Mouse (Mus musculus): ENCODE results near the gene Hoxb4. TPM values are rescaled to one million over a fixed set of nuclear protein-coding genes. Genes with fewer than 3 reads are reported as not detected.

Gene Hoxb4
- total and polyA plus RNA-seq, 2 experiments from 2014 or later, result 0.66 TPM; not detected in 1

DNA sequence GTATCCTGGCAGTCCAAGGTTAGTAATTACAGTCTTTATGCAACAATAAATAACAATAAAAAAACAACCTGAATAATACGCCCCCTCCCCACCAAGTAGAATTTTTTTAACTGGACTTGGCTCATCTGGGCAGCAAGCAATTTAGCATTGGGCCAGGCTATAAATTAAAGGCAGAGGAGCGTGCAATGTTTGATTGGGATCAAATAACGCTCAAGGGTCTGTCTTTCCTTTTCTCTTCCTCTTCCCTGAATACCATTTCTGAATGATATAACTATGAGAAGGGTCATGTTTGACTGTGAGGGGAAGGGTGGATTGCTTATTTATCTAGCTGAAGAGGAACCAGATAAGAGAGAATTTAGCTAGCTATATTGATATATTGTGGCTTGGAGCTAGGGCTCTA is 30.9 kb downstream of the Hoxb4 start:
- 13% methylated on average over 3 of the region's 3 CpGs for whole genome bisulfite sequencing
- H3K4me1 ChIP-seq (ENCODE audit: insufficient read depth, low read length), result no peaks in the 10 kb centered on the region
- DNase-seq (ENCODE audit: low spot score), result no peak
- no peak overlapping the region for H3K27ac ChIP-seq (ENCODE audit: low read depth, low read length)
- no peaks in the 10 kb centered on the region for H3K9me3 ChIP-seq (ENCODE audit: low read length)
- H3K9ac ChIP-seq (replicated peaks; ENCODE audit: low read length, poor library complexity, severe bottlenecking), result no peak overlapping the region
- no peak for ATAC-seq (ENCODE audit: low FRiP score)
- no peak overlapping the region for H3K4me2 ChIP-seq (ENCODE audit: low read depth, low read length, poor library complexity, severe bottlenecking)
- no peaks in the 10 kb centered on the region for H3K36me3 ChIP-seq (ENCODE audit: insufficient read depth, low read length)
- H3K4me3 ChIP-seq (ENCODE audit: low read depth, low read length), result no peak overlapping the region
- peaks cover 83% of the 10 kb centered on the region for H3K27me3 ChIP-seq (ENCODE audit: insufficient read depth, low read length)
- TF ChIP-seq CTCF (IDR thresholded peaks at IDR 0.05), result no peak

DNA sequence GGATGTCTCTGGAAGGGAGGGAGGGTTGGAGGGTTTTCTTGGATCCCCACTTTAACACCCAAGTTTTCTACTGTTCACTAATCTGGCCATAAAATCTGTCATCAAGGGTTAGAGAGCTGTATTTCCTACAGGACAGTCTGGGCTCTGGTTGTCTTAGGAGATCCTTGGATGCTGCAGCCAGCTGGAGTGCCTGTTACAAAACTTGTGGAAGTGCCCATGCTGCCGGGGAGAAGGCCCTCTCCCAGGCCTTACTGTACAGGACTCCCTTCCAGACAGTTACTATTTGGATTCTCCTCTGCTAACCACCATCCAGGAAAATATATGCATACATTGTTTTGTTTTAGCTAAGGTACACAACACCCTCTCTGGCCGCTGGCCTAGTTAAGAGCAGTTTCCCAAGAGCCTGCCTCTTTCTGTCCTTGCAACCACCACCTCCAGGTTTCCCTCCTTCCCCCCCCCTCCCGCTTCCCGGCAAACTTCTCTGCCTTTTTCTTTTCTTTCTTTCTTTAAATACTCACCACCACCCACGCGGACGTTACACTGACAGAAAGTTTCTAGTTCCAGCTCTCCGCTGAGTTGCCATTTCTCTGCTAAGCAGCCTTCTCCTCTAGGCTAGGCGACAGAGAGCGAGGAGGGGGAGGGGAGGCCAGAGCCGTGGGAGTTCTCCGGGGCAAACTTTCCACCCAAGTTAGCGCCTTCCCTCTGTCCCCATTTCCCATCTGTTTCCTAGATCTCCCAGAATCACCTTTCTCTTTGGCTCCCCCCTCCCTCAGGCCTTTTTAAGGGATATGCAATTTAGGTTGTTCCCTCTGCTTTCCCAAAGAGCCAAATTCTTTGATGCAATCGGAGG is 31.6 kb downstream of the Hoxb4 start:
- no peak overlapping the region for H3K4me2 ChIP-seq (ENCODE audit: low read depth, low read length, poor library complexity, severe bottlenecking)
- no peaks in the 10 kb centered on the region for H3K4me1 ChIP-seq (ENCODE audit: insufficient read depth, low read length)
- H3K9ac ChIP-seq (replicated peaks; ENCODE audit: low read length, poor library complexity, severe bottlenecking), result no peak overlapping the region
- no peaks in the 10 kb centered on the region for H3K36me3 ChIP-seq (ENCODE audit: insufficient read depth, low read length)
- H3K27ac ChIP-seq (ENCODE audit: low read depth, low read length), result no peak overlapping the region
- WGBS, result 5% methylated on average over 14 of the region's 14 CpGs
- no peak for DNase-seq (ENCODE audit: low spot score)
- TF ChIP-seq CTCF (IDR thresholded peaks at IDR 0.05), result no peak
- no peaks in the 10 kb centered on the region for H3K9me3 ChIP-seq (ENCODE audit: low read length)
- ATAC-seq (ENCODE audit: low FRiP score), result no peak
- no peak overlapping the region for H3K4me3 ChIP-seq (ENCODE audit: low read depth, low read length)
- H3K27me3 ChIP-seq (ENCODE audit: insufficient read depth, low read length), result peaks cover 83% of the 10 kb centered on the region

DNA sequence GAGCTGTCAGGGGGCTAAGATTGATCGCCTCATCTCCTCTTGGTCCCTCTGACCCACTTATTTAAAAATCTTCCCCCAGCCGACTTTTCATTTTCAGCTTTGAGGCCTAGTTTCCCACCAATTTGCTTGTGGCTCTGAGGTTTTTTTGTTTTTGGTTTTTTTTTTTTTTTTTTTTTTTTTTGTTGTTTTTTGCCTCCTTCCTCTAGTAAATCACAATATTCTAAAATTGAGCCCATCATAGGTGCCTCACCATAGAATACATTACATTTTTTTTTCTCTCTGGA is 32.2 kb downstream of the Hoxb4 start, which contains the start of gene Hoxb2:
Gene Hoxb2, plus strand, starts transcription at position 185 of the 284 bp plus-strand sequence.
- no peaks in the 10 kb centered on the region for H3K4me1 ChIP-seq (ENCODE audit: insufficient read depth, low read length)
- no peaks in the 10 kb centered on the region for H3K9me3 ChIP-seq (ENCODE audit: low read length)
- H3K36me3 ChIP-seq (ENCODE audit: insufficient read depth, low read length), result no peaks in the 10 kb centered on the region
- WGBS, result 8% methylated on average over 2 of the region's 2 CpGs
- no peak within 1 kb of the TSS for H3K4me3 ChIP-seq (ENCODE audit: low read depth, low read length)
- no peak within 1 kb of the TSS for H3K27ac ChIP-seq (ENCODE audit: low read depth, low read length)
- peaks cover 83% of the 10 kb centered on the region for H3K27me3 ChIP-seq (ENCODE audit: insufficient read depth, low read length)
- no peak for TF ChIP-seq CTCF (IDR thresholded peaks at IDR 0.05)
- H3K4me2 ChIP-seq (ENCODE audit: low read depth, low read length, poor library complexity, severe bottlenecking), result no peak within 1 kb of the TSS
- DNase-seq (ENCODE audit: low spot score), result no peak
- no peak within 1 kb of the TSS for H3K9ac ChIP-seq (replicated peaks; ENCODE audit: low read length, poor library complexity, severe bottlenecking)
- no peak for ATAC-seq (ENCODE audit: low FRiP score)

DNA sequence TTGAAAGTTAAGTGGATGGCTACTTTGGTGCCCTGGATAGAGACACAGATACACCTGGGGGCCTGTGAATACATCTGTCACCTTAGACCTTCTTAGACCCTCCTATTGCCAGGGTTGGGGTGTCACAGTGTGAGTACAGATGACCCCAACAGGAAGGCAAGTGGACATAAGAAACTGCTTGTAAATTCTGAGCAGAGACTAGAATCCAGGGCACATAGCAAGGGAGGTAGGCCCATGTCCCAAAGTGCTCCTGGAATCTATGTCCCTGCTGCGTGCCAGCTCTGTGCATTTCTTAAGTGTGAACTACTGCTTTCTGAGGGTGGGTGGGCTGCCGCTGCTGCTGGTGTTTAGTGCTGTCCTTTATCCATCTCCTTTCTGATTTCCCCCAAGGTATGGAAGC is 32.7 kb downstream of the Hoxb4 start:
- Histone ChIP-seq H3K27me3 (ENCODE audit: insufficient read depth, low read length) (peaks cover 80% of the 10 kb centered on the region), H3K9me3 (ENCODE audit: low read length) (no peaks in the 10 kb centered on the region), H3K9ac (replicated peaks; ENCODE audit: low read length, poor library complexity, severe bottlenecking) (no peak overlapping the region), H3K4me3 (ENCODE audit: low read depth, low read length) (no peak overlapping the region), H3K27ac (ENCODE audit: low read depth, low read length) (no peak overlapping the region), H3K4me1 (ENCODE audit: insufficient read depth, low read length) (no peaks in the 10 kb centered on the region), H3K4me2 (ENCODE audit: low read depth, low read length, poor library complexity, severe bottlenecking) (no peak overlapping the region), H3K36me3 (ENCODE audit: insufficient read depth, low read length) (no peaks in the 10 kb centered on the region)
- no peak for DNase-seq (ENCODE audit: low spot score)
- 11% methylated on average over 2 of the region's 2 CpGs for WGBS
- TF ChIP-seq CTCF (IDR thresholded peaks at IDR 0.05), result no peak
- no peak for ATAC-seq (ENCODE audit: low FRiP score)

DNA sequence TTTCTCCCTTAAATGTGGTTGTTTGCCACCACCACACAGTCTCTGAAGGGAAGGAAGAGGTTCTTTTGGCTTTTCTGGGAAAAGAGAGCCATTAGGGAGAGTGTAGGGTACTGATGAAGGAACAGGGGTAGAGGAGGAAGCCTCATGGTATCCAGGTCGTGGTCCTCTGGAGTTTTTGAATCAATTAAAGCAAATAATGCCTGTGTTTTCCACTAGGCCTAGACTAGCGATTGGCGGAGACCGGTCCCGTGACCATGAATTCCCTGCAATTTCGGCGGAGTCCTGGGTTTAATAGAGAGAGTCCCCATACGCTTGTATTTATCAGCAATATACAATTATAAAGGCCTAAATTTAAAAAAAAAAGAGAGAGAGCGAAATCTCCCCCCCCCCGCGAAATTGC is 33.2 kb downstream of the Hoxb4 start:
- Histone ChIP-seq H3K27ac (ENCODE audit: low read depth, low read length) (no peak overlapping the region), H3K9ac (replicated peaks; ENCODE audit: low read length, poor library complexity, severe bottlenecking) (no peak overlapping the region), H3K4me3 (ENCODE audit: low read depth, low read length) (no peak overlapping the region), H3K27me3 (ENCODE audit: insufficient read depth, low read length) (peaks cover 80% of the 10 kb centered on the region), H3K9me3 (ENCODE audit: low read length) (no peaks in the 10 kb centered on the region), H3K36me3 (ENCODE audit: insufficient read depth, low read length) (no peaks in the 10 kb centered on the region), H3K4me1 (ENCODE audit: insufficient read depth, low read length) (no peaks in the 10 kb centered on the region), H3K4me2 (ENCODE audit: low read depth, low read length, poor library complexity, severe bottlenecking) (no peak overlapping the region)
- WGBS, result 3% methylated on average over 11 of the region's 11 CpGs
- ATAC-seq (ENCODE audit: low FRiP score) (no peak), DNase-seq (ENCODE audit: low spot score) (peak; percentile 82)
- no peak for TF ChIP-seq CTCF (IDR thresholded peaks at IDR 0.05)

DNA sequence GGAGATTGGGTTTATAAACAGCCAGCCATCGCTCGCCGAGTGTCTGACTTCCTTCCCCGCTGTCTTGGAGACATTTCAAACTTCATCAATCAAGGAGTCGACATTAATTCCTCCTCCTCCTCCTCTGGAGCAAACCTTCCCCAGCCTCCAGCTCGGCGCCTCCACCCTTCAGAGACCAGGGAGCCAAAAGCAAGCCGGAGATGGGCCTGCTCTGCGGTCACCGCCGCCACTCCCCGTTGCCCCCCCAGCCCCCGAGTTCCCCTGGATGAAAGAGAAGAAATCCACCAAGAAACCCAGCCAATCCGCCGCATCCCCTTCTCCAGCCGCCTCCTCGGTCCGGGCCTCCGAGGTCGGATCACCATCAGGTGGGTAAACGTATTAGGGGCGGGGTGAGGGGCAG is 33.8 kb downstream of the Hoxb4 start:
- ATAC-seq (ENCODE audit: low FRiP score) (no peak), DNase-seq (ENCODE audit: low spot score) (peak; percentile 71)
- H3K9me3 ChIP-seq (ENCODE audit: low read length), result no peaks in the 10 kb centered on the region
- no peak overlapping the region for H3K9ac ChIP-seq (replicated peaks; ENCODE audit: low read length, poor library complexity, severe bottlenecking)
- no peak overlapping the region for H3K27ac ChIP-seq (ENCODE audit: low read depth, low read length)
- no peaks in the 10 kb centered on the region for H3K4me1 ChIP-seq (ENCODE audit: insufficient read depth, low read length)
- under 1% methylated on average over 22 of the region's 22 CpGs for WGBS
- no peaks in the 10 kb centered on the region for H3K36me3 ChIP-seq (ENCODE audit: insufficient read depth, low read length)
- peaks cover 80% of the 10 kb centered on the region for H3K27me3 ChIP-seq (ENCODE audit: insufficient read depth, low read length)
- H3K4me3 ChIP-seq (ENCODE audit: low read depth, low read length), result no peak overlapping the region
- no peak for TF ChIP-seq CTCF (IDR thresholded peaks at IDR 0.05)
- no peak overlapping the region for H3K4me2 ChIP-seq (ENCODE audit: low read depth, low read length, poor library complexity, severe bottlenecking)
